Mouse (Mus musculus): ENCODE measurements at regions not wholly inside any gene's neighbourhood (a gene's known extent, or its start where the extent isn't known, plus 50 kb on each side); places are given as distances from the start of the nearest gene placed in this dataset.
A peak's percentile ranks its signal among the peaks of the same experiment; 100 is the strongest.

GRCm38 (mm10) chr16:61484315-61484714 is 879.0 kb upstream of the Epha6 start:
- no peak for ATAC-seq (ENCODE audit: low TSS enrichment)

- no peak for ATAC-seq (ENCODE audit: low TSS enrichment)
These were observed 836.5 kb upstream of the Epha6 start for GRCm38 (mm10) chr16:61441881-61442280.

- ATAC-seq (ENCODE audit: low TSS enrichment) = no peak
These were observed 795.9 kb upstream of the Epha6 start for GRCm38 (mm10) chr16:61401261-61401660.

GRCm38 (mm10) chr16:61381979-61382378 is 776.6 kb upstream of the Epha6 start:
- ATAC-seq (ENCODE audit: low TSS enrichment) = no peak; the same call in 1 of the 2 replicates

- ATAC-seq (ENCODE audit: low TSS enrichment) = peak; percentile 70; the same call in 1 of the 2 replicates
These were observed 771.6 kb upstream of the Epha6 start for GRCm38 (mm10) chr16:61376937-61377336.

All from frontal cortex, adult (tissue).